Mouse (Mus musculus) urinary bladder, postnatal 4 days (tissue): ENCODE data around the gene Foxp3.

Experiments used
- DNase-seq, 2 experiments: peaks; one replicate each; pipeline ENCODE4 v3.0.0; 2021 to 2022; ENCODE audit warnings: low spot score in 2 of 2

Gene Foxp3

GRCm38 (mm10) chrX:7573176-7574086, at the start of gene Foxp3:
Gene Foxp3, plus strand, starts transcription at chrX:7573644.
- peak; percentile 17 to 64 for DNase-seq

- DNase-seq, result no peak
Measured at GRCm38 (mm10) chrX:7524961-7525360, 48.5 kb upstream of the Foxp3 start.

- DNase-seq, result no peak
Measured at GRCm38 (mm10) chrX:7553474-7553873, 20.0 kb upstream of the Foxp3 start.

- DNase-seq, result no peak
Measured at GRCm38 (mm10) chrX:7563076-7563475, 10.4 kb upstream of the Foxp3 start.

GRCm38 (mm10) chrX:7566352-7566751, 7.1 kb upstream of the Foxp3 start:
- no peak for DNase-seq

- no peak for DNase-seq
Measured at GRCm38 (mm10) chrX:7567491-7567890, 6.0 kb upstream of the Foxp3 start.

GRCm38 (mm10) chrX:7570481-7571175, 2.8 kb upstream of the Foxp3 start:
- DNase-seq, result no peak

- DNase-seq, result no peak
Measured at GRCm38 (mm10) chrX:7571565-7572136, 1.8 kb upstream of the Foxp3 start.

- no peak for DNase-seq
Measured at GRCm38 (mm10) chrX:7572466-7572865, 978 bp upstream of the Foxp3 start.

GRCm38 (mm10) chrX:7574087-7574884, 842 bp downstream of the Foxp3 start, which contains the start of gene Ppp1r3f:
Gene Ppp1r3f, minus strand, starts transcription at chrX:7574283.
- peak; percentile 86 to 91 for DNase-seq

- DNase-seq, result no peak
Measured at GRCm38 (mm10) chrX:7574885-7575231, 1.4 kb downstream of the Foxp3 start.

GRCm38 (mm10) chrX:7581151-7581550, 7.7 kb downstream of the Foxp3 start:
- DNase-seq, result no peak

GRCm38 (mm10) chrX:7583881-7584280, 10.4 kb downstream of the Foxp3 start:
- no peak for DNase-seq

- no peak for DNase-seq
Measured at GRCm38 (mm10) chrX:7586356-7586755, 12.9 kb downstream of the Foxp3 start.

GRCm38 (mm10) chrX:7595371-7595770, 21.9 kb downstream of the Foxp3 start:
- DNase-seq, result no peak

GRCm38 (mm10) chrX:7604004-7604403, 30.6 kb downstream of the Foxp3 start:
- DNase-seq, result no peak

- peak; percentile 66 to 81 for DNase-seq
Measured at GRCm38 (mm10) chrX:7604879-7605574, 31.6 kb downstream of the Foxp3 start, which contains the start of gene Ccdc22. Gene Ccdc22, minus strand, starts transcription at chrX:7605517.

GRCm38 (mm10) chrX:7605575-7605941, 32.1 kb downstream of the Foxp3 start:
- DNase-seq, result no peak

GRCm38 (mm10) chrX:7606783-7607182, 33.3 kb downstream of the Foxp3 start, which contains the start of gene Cacna1f:
Gene Cacna1f, plus strand, starts transcription at chrX:7607083.
- no peak for DNase-seq

- no peak for DNase-seq
Measured at GRCm38 (mm10) chrX:7610035-7610434, 36.6 kb downstream of the Foxp3 start.
